Mouse (Mus musculus): Measurements from ENCODE around the gene Gm11634. TPM values are rescaled to one million over a fixed set of nuclear protein-coding genes. Genes with fewer than 3 reads are reported as not detected.

Gm11634 gene
- total and polyA plus RNA-seq, 3 experiments: not detected

GRCm38 (mm10) chr11:101548526-101548925 lies 50.5 kb downstream of the Gm11634 start:
- TF ChIP-seq BHLHE40 (IDR thresholded peaks at IDR 0.05; ENCODE audit: borderline replicate concordance, low read depth, low read length): no peak
- no peak for TF ChIP-seq RAD21 (IDR thresholded peaks at IDR 0.05; ENCODE audit: low read depth, low read length)
- TF ChIP-seq TBP (IDR thresholded peaks at IDR 0.05; ENCODE audit: low read depth, low read length): no peak
- TF ChIP-seq UBTF (IDR thresholded peaks at IDR 0.05; ENCODE audit: borderline replicate concordance, insufficient read depth, low read depth, low read length): no peak
- no peak for TF ChIP-seq JUND (IDR thresholded peaks at IDR 0.05; ENCODE audit: low read depth, low read length)
- no peak for TF ChIP-seq POLR2A (IDR thresholded peaks at IDR 0.05; ENCODE audit: control insufficient read depth in 1 of 2, insufficient read depth in 1 of 2, low read depth in 1 of 2, low read length in 2 of 2, poor library complexity in 1 of 2)
- no peak for TF ChIP-seq CTCF (IDR thresholded peaks at IDR 0.05 in 2 of 3, conservative IDR thresholded peaks at IDR 0.05 in 1 of 3; ENCODE audit: control insufficient read depth in 1 of 3, insufficient read depth in 1 of 3, low read depth in 2 of 3, low read length in 3 of 3, poor library complexity in 1 of 3, severe bottlenecking in 1 of 3)
- TF ChIP-seq NELFE (IDR thresholded peaks at IDR 0.05; ENCODE audit: low read depth, low read length): no peak
- TF ChIP-seq USF1 (IDR thresholded peaks at IDR 0.05; ENCODE audit: low read depth, low read length): no peak
- TF ChIP-seq ZNF384 (IDR thresholded peaks at IDR 0.05; ENCODE audit: low read depth, low read length): no peak
- no peak for TF ChIP-seq EP300 (IDR thresholded peaks at IDR 0.05; ENCODE audit: low read depth in 1 of 2, low read length in 2 of 2)
- Histone ChIP-seq H3K79me2 (ENCODE audit: control insufficient read depth, insufficient read depth, low read length, poor library complexity) (peaks cover 30% of the 10 kb centered on the region), H3K4me1 (ENCODE audit: control insufficient read depth in 1 of 2, insufficient read depth in 2 of 2, low read length in 2 of 2) (peaks cover 0 to 7% of the 10 kb centered on the region in 2 experiments; a peak in 2 of 4 replicates), H3K27ac (ENCODE audit: control insufficient read depth, low read depth, low read length) (no peak overlapping the region), H3K27me3 (ENCODE audit: control insufficient read depth in 1 of 2, insufficient read depth in 2 of 2, low read length in 2 of 2) (no peaks in the 10 kb centered on the region), H3K9me3 (replicated peaks; ENCODE audit: insufficient read depth, low read length) (no peaks in the 10 kb centered on the region), H3K9ac (ENCODE audit: control insufficient read depth, low read depth, low read length, poor library complexity, severe bottlenecking) (no peak overlapping the region), H3K36me3 (ENCODE audit: control insufficient read depth in 1 of 2, insufficient read depth in 2 of 2, low read length in 2 of 2) (peaks cover 5 to 13% of the 10 kb centered on the region in 2 experiments), H3K4me3 (ENCODE audit: control insufficient read depth in 1 of 2, insufficient read depth in 1 of 2, low read depth in 2 of 2, low read length in 2 of 2) (no peak overlapping the region)
- DNase-seq (ENCODE audit: low read depth, low spot score): no peak

DNA sequence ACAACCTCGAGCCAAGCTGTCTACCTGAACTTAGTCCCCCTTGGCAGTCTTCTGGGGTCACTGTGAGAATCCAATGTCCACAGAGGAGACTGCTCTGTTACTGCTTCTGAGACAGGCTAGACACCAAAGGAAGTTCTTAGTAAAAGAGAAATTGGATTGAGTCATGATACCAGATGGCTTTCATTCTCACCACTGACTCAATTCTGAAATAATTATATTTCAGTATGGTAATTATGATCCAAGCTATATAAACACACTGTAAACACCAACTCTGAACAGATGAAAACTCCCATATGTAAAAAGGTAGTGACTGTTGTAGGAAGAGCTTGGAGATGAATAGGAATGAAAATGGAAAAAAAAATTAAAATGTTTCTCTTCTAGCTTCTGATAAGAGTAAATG lies 54.9 kb downstream of the Gm11634 start:
- H3K9me3 ChIP-seq (replicated peaks; ENCODE audit: insufficient read depth, low read length): no peaks in the 10 kb centered on the region
- TF ChIP-seq SMC3 (IDR thresholded peaks at IDR 0.05; ENCODE audit: low read depth, low read length): no peak
- H3K4me1 ChIP-seq (ENCODE audit: control insufficient read depth in 1 of 2, insufficient read depth in 2 of 2, low read length in 2 of 2): peaks cover 2% of the 10 kb centered on the region in 2 experiments; a peak in 2 of 4 replicates
- H3K36me3 ChIP-seq (ENCODE audit: control insufficient read depth in 1 of 2, insufficient read depth in 2 of 2, low read length in 2 of 2): peaks cover 0 to 8% of the 10 kb centered on the region in 2 experiments; a peak in 2 of 4 replicates
- H3K79me2 ChIP-seq (ENCODE audit: control insufficient read depth, insufficient read depth, low read length, poor library complexity): peaks cover 4% of the 10 kb centered on the region; the same call in 1 of the 2 replicates
- DNase-seq (ENCODE audit: low read depth, low spot score): no peak
- H3K4me3 ChIP-seq (ENCODE audit: control insufficient read depth in 1 of 2, insufficient read depth in 1 of 2, low read depth in 2 of 2, low read length in 2 of 2): no peak overlapping the region
- H3K27ac ChIP-seq (ENCODE audit: control insufficient read depth, low read depth, low read length): no peak overlapping the region
- no peaks in the 10 kb centered on the region for H3K27me3 ChIP-seq (ENCODE audit: control insufficient read depth in 1 of 2, insufficient read depth in 2 of 2, low read length in 2 of 2)
- H3K9ac ChIP-seq (ENCODE audit: control insufficient read depth, low read depth, low read length, poor library complexity, severe bottlenecking): no peak overlapping the region

Other genes starting within 250 kb of the Gm11634 start
- not detected in 2 replicates for gene G6pc, start 231.7 kb downstream of the Gm11634 start, total RNA-seq (2012; rRNA removed)
- gene G6pc, start 231.7 kb downstream of the Gm11634 start, polyA plus RNA-seq (2012; ENCODE audit: insufficient read depth in 1 of 2, insufficient read length in 2 of 2, low read depth in 1 of 2, low replicate concordance in 2 of 2, missing spikeins in 1 of 2): not detected
- 133 TPM in 2 replicates for gene Aarsd1, start 181.6 kb downstream of the Gm11634 start, total RNA-seq (2012; rRNA removed)
- gene Aarsd1, start 181.6 kb downstream of the Gm11634 start, polyA plus RNA-seq (2012; ENCODE audit: insufficient read depth in 1 of 2, insufficient read length in 2 of 2, low read depth in 1 of 2, low replicate concordance in 2 of 2, missing spikeins in 1 of 2): 100 to 1,000 TPM in 1 of 2 experiments, 10 to 100 TPM in 1; 80.5 to 371 TPM
- gene Gm27029, start 174.5 kb downstream of the Gm11634 start, total RNA-seq (2012; rRNA removed): 6.8 and 7.4 TPM in 2 replicates
- gene Gm27029, start 174.5 kb downstream of the Gm11634 start, polyA plus RNA-seq (2012; ENCODE audit: insufficient read depth in 1 of 2, insufficient read length in 2 of 2, low read depth in 1 of 2, low replicate concordance in 2 of 2, missing spikeins in 1 of 2): 1 to 10 TPM in 1 of 2 experiments, not detected in 1; 4.2 TPM
- 8.5 and 9.2 TPM in 2 replicates for gene Rundc1, start 174.2 kb downstream of the Gm11634 start, total RNA-seq (2012; rRNA removed)
- 10 to 100 TPM in 1 of 2 experiments, not detected in 1; 13.1 TPM for gene Rundc1, start 174.2 kb downstream of the Gm11634 start, polyA plus RNA-seq (2012; ENCODE audit: insufficient read depth in 1 of 2, insufficient read length in 2 of 2, low read depth in 1 of 2, low replicate concordance in 2 of 2, missing spikeins in 1 of 2)
- gene Ptges3l, start 173.9 kb downstream of the Gm11634 start, total RNA-seq (2012; rRNA removed): 1.4 and 1.6 TPM in 2 replicates
- gene Ptges3l, start 173.9 kb downstream of the Gm11634 start, polyA plus RNA-seq (2012; ENCODE audit: insufficient read depth in 1 of 2, insufficient read length in 2 of 2, low read depth in 1 of 2, low replicate concordance in 2 of 2, missing spikeins in 1 of 2): 1 to 10 TPM in 1 of 2 experiments, not detected in 1; 2.3 TPM
- gene Rpl27, start 157.0 kb downstream of the Gm11634 start, total RNA-seq (2012; rRNA removed): 2,405 and 2,621 TPM in 2 replicates
- gene Rpl27, start 157.0 kb downstream of the Gm11634 start, polyA plus RNA-seq (2012; ENCODE audit: insufficient read depth in 1 of 2, insufficient read length in 2 of 2, low read depth in 1 of 2, low replicate concordance in 2 of 2, missing spikeins in 1 of 2): 100 to 1,000 TPM in 1 of 2 experiments, not detected in 1; 595 TPM
- gene Ifi35, start 150.8 kb downstream of the Gm11634 start, total RNA-seq (2012; rRNA removed): 37.5 and 64.4 TPM in 2 replicates
- gene Ifi35, start 150.8 kb downstream of the Gm11634 start, polyA plus RNA-seq (2012; ENCODE audit: insufficient read depth in 1 of 2, insufficient read length in 2 of 2, low read depth in 1 of 2, low replicate concordance in 2 of 2, missing spikeins in 1 of 2): 100 to 1,000 TPM in 1 of 2 experiments, 10 to 100 TPM in 1; 35.5 to 146 TPM
- gene Rnd2, start 134.3 kb downstream of the Gm11634 start, total RNA-seq (2012; rRNA removed): 4.2 and 6.4 TPM in 2 replicates
- 10 to 100 TPM in 1 of 2 experiments, not detected in 1; 18.6 TPM for gene Rnd2, start 134.3 kb downstream of the Gm11634 start, polyA plus RNA-seq (2012; ENCODE audit: insufficient read depth in 1 of 2, insufficient read length in 2 of 2, low read depth in 1 of 2, low replicate concordance in 2 of 2, missing spikeins in 1 of 2)
- 43.9 and 49.5 TPM in 2 replicates for gene Vat1, start 133.0 kb downstream of the Gm11634 start, total RNA-seq (2012; rRNA removed)
- gene Vat1, start 133.0 kb downstream of the Gm11634 start, polyA plus RNA-seq (2012; ENCODE audit: insufficient read depth in 1 of 2, insufficient read length in 2 of 2, low read depth in 1 of 2, low replicate concordance in 2 of 2, missing spikeins in 1 of 2): 100 to 1,000 TPM in 1 of 2 experiments, not detected in 1; 125 TPM
- 35.3 and 37.1 TPM in 2 replicates for gene Brca1, start 47.3 kb downstream of the Gm11634 start, total RNA-seq (2012; rRNA removed)
- gene Brca1, start 47.3 kb downstream of the Gm11634 start, polyA plus RNA-seq (2012; ENCODE audit: insufficient read depth in 1 of 2, insufficient read length in 2 of 2, low read depth in 1 of 2, low replicate concordance in 2 of 2, missing spikeins in 1 of 2): 1,000 to 10,000 TPM in 1 of 2 experiments, 10 to 100 TPM in 1; 25.7 to 1,155 TPM
- 38.6 and 39.4 TPM in 2 replicates for gene Nbr1, start 47.1 kb downstream of the Gm11634 start, total RNA-seq (2012; rRNA removed)
- gene Nbr1, start 47.1 kb downstream of the Gm11634 start, polyA plus RNA-seq (2012; ENCODE audit: insufficient read depth in 1 of 2, insufficient read length in 2 of 2, low read depth in 1 of 2, low replicate concordance in 2 of 2, missing spikeins in 1 of 2): 10 to 100 TPM in 1 of 2 experiments, not detected in 1; 52.3 TPM
- gene Tmem106a, start 17.0 kb downstream of the Gm11634 start, total RNA-seq (2012; rRNA removed): 0.23 and 0.36 TPM in 2 replicates
- gene Tmem106a, start 17.0 kb downstream of the Gm11634 start, polyA plus RNA-seq (2012; ENCODE audit: insufficient read depth in 1 of 2, insufficient read length in 2 of 2, low read depth in 1 of 2, low replicate concordance in 2 of 2, missing spikeins in 1 of 2): under 1 TPM in 1 of 2 experiments, not detected in 1; 0.81 TPM
- 6.5 and 6.7 TPM in 2 replicates for gene Rdm1, start 27.9 kb upstream of the Gm11634 start, total RNA-seq (2012; rRNA removed)
- gene Rdm1, start 27.9 kb upstream of the Gm11634 start, polyA plus RNA-seq (2012; ENCODE audit: insufficient read depth in 1 of 2, insufficient read length in 2 of 2, low read depth in 1 of 2, low replicate concordance in 2 of 2, missing spikeins in 1 of 2): 1 to 10 TPM in 1 of 2 experiments, not detected in 1; 6.8 TPM
- 0.23 and 0.33 TPM in 2 replicates for gene Arl4d, start 66.3 kb upstream of the Gm11634 start, total RNA-seq (2012; rRNA removed)
- under 1 TPM in 1 of 2 experiments, not detected in 1; 0.17 TPM for gene Arl4d, start 66.3 kb upstream of the Gm11634 start, polyA plus RNA-seq (2012; ENCODE audit: insufficient read depth in 1 of 2, insufficient read length in 2 of 2, low read depth in 1 of 2, low replicate concordance in 2 of 2, missing spikeins in 1 of 2)
- gene Dhx8, start 133.7 kb upstream of the Gm11634 start, total RNA-seq (2012; rRNA removed): 33.1 and 34.3 TPM in 2 replicates
- gene Dhx8, start 133.7 kb upstream of the Gm11634 start, polyA plus RNA-seq (2012; ENCODE audit: insufficient read depth in 1 of 2, insufficient read length in 2 of 2, low read depth in 1 of 2, low replicate concordance in 2 of 2, missing spikeins in 1 of 2): 10 to 100 TPM in 1 of 2 experiments, not detected in 1; 44.7 TPM
- 16.5 and 19.1 TPM in 2 replicates for gene Etv4, start 186.1 kb upstream of the Gm11634 start, total RNA-seq (2012; rRNA removed)
- gene Etv4, start 186.1 kb upstream of the Gm11634 start, polyA plus RNA-seq (2012; ENCODE audit: insufficient read depth in 1 of 2, insufficient read length in 2 of 2, low read depth in 1 of 2, low replicate concordance in 2 of 2, missing spikeins in 1 of 2): 10 to 100 TPM in 1 of 2 experiments, not detected in 1; 22.1 TPM

Data from MEL (cell line).